Mouse (Mus musculus): ENCODE data around the gene Ncoa4.

Ncoa4 gene

DNA sequence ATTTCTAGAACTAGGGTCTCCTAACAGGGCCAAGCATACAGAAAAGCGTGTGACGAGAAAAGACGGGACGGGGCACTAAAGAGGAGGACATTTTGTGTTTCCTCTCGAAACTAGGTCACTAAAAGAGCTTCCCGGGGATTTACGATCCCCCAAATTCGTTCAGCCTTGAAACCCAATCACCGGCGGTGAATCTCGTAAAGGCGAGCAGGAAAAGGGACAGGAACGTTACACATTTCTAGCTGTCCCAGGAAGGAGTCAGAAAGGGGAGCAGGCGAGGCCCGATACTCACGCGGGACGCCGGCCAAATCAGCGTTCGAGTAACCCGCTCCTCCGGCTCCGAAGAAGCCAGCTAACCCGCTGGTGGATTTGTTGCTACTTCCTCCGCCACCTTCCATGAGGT lies 41.7 kb downstream of the Ncoa4 start:
- no peak for DNase-seq (ENCODE audit: low spot score in 2 of 2)

GRCm38 (mm10) chr14:32201791-32202451 lies 42.3 kb downstream of the Ncoa4 start, which contains the start of the genes Timm23 and Parg:
Gene Timm23 (minus strand): TSS chr14:32201898.
Gene Parg (plus strand): TSS chr14:32201949.
- peak; percentile 80 to 89 for DNase-seq (ENCODE audit: low spot score in 2 of 2)

- DNase-seq (ENCODE audit: low spot score in 2 of 2), result no peak
Measured at GRCm38 (mm10) chr14:32226601-32227000, 66.9 kb downstream of the Ncoa4 start.

GRCm38 (mm10) chr14:32228996-32229395 lies 69.3 kb downstream of the Ncoa4 start:
- peak; percentile 22 to 24 for DNase-seq (ENCODE audit: low spot score in 2 of 2)

All from urinary bladder, postnatal 36 days (tissue).